Mouse (Mus musculus): ENCODE data around the gene Nradd.

GRCm38 (mm10) chr9:110582161-110582560 is 42.1 kb downstream of the Nradd start:
- no peak for TF ChIP-seq CTCF (IDR thresholded peaks at IDR 0.05)
- TF ChIP-seq POLR2A (IDR thresholded peaks at IDR 0.05; ENCODE audit: insufficient read depth, low read depth, low read length) = no peak
- no peak for TF ChIP-seq EP300 (IDR thresholded peaks at IDR 0.05; ENCODE audit: insufficient read depth, low read depth, low read length)

All from heart, adult 2 months (tissue).